Comparison of ENCODE assay signal across 13 mouse cellular contexts in genomic region chr2:34783064-34784020, GRCm38 (mm10). TPM values are rescaled to one million over a fixed set of nuclear protein-coding genes. Genes with fewer than 3 reads are reported as not detected.
DNase-seq lines count a peak whose midpoint lies in the region; ATAC-seq and TF ChIP-seq lines count a peak whose summit lies in the region.
"Had no signal": no experiment of that assay in that cellular context is flagged by ENCODE, and none has a peak within 500 bp of the region (broad histone marks: within the 10 kb centered on the region; RNA-seq: fewer than 3 reads in every experiment).

No protein-coding gene starts in this region.

- DNase-seq in heart, adult 2 months, result no peak
- DNase-seq in R1 (ENCODE audit: low read depth, low spot score), result peak; percentile 63
- peak; percentile 46 to 55 for DNase-seq in spleen, postnatal 14 days (ENCODE audit: low spot score in 2 of 2)
- DNase-seq in adrenal gland, postnatal 10 days, result no peak
- DNase-seq in neural tube, embryonic 10.5 days (ENCODE audit: extremely low spot score, low spot score), result no peak
- DNase-seq in layer of hippocampus, adult 9-10 months (ENCODE audit: low spot score), result no peak
- DNase-seq: cerebellum, adult 9-10 months had no signal

- H3K36me3 ChIP-seq in heart, embryonic 14.5 days (ENCODE audit: control insufficient read depth, insufficient read depth, low read length), result peaks cover 60% of the 10 kb centered on the region
- H3K36me3 ChIP-seq in heart, adult 2 months (ENCODE audit: control insufficient read depth, insufficient read depth, low read length), result no peaks in the 10 kb centered on the region; the same call in 1 of the 2 replicates
- peaks cover 36% of the 10 kb centered on the region for H3K36me3 ChIP-seq in intestine, embryonic 15.5 days

- H3K9ac ChIP-seq in heart, embryonic 14.5 days (ENCODE audit: low read length), result no peak overlapping the region
- no peak overlapping the region for H3K9ac ChIP-seq in heart, adult 2 months (ENCODE audit: low read depth, low read length)
- H3K9ac ChIP-seq in intestine, embryonic 15.5 days, result no peak overlapping the region

- H3K4me1 ChIP-seq in heart, embryonic 14.5 days (ENCODE audit: control insufficient read depth in 2 of 2, insufficient read depth in 2 of 2, low read length in 2 of 2), result 0 out of 4 replicates have a peak, but pooled peaks cover 0 to 8% of the 10 kb centered on the region in 2 experiments
- no peaks in the 10 kb centered on the region for H3K4me1 ChIP-seq in heart, adult 2 months (ENCODE audit: control insufficient read depth, insufficient read depth, low read length)
- H3K4me1 ChIP-seq in intestine, embryonic 15.5 days (replicated peaks), result no peaks in the 10 kb centered on the region
- H3K4me1 ChIP-seq: forebrain, embryonic 10.5 days had no signal

- peak overlapping the region; percentile 24 to 59 for H3K27ac ChIP-seq in heart, embryonic 14.5 days (replicated peaks in 1 of 2; ENCODE audit: control insufficient read depth in 1 of 2, insufficient read depth in 1 of 2, low read depth in 2 of 2, low read length in 2 of 2)
- H3K27ac ChIP-seq in heart, adult 2 months, result no peak overlapping the region
- H3K27ac ChIP-seq in intestine, embryonic 15.5 days, result no peak overlapping the region
- H3K27ac ChIP-seq: forebrain, embryonic 10.5 days; kidney, postnatal 0 days had no signal

- H3K9me3 ChIP-seq in heart, embryonic 14.5 days (ENCODE audit: control insufficient read depth, low read length), result no peaks in the 10 kb centered on the region
- H3K9me3 ChIP-seq in intestine, embryonic 15.5 days, result no peaks in the 10 kb centered on the region
- H3K9me3 ChIP-seq: forebrain, embryonic 10.5 days had no signal

- TF ChIP-seq EP300 in heart, adult 2 months (IDR thresholded peaks at IDR 0.05; ENCODE audit: insufficient read depth, low read depth, low read length), result no peak

- no peaks in the 10 kb centered on the region for H3K79me2 ChIP-seq in heart, adult 2 months (replicated peaks; ENCODE audit: control insufficient read depth, insufficient read depth, low read length)

- intact Hi-C loops in heart, adult 2 months (cut with DNase I), result loop anchor here (2.0 kb wide), 1 partner anchor 187 kb away; no protein-coding TSS in a partner anchor

- ATAC-seq in heart, embryonic 14.5 days (ENCODE audit: insufficient number of reproducible peaks, insufficient read depth, low FRiP score, low read depth), result 0 out of 2 replicates have a peak, but pooled peaks have one; percentile 33
- ATAC-seq in intestine, embryonic 15.5 days, result peak; percentile 80

- TF ChIP-seq CTCF in heart, adult 2 months (IDR thresholded peaks at IDR 0.05), result no peak

- H3K4me2 ChIP-seq in heart, embryonic 14.5 days (ENCODE audit: low read length), result peak overlapping the region; percentile 9; the same call in 1 of the 2 replicates
- no peak overlapping the region for H3K4me2 ChIP-seq in intestine, embryonic 15.5 days (replicated peaks)

- TF ChIP-seq POLR2A in heart, adult 2 months (IDR thresholded peaks at IDR 0.05; ENCODE audit: insufficient read depth, low read depth, low read length), result no peak

- 37% methylated on average over 14 of the region's 14 CpGs for WGBS in heart, embryonic 14.5 days
- 60% methylated on average over 14 of the region's 14 CpGs for whole genome bisulfite sequencing in heart, adult 2 months
- 83% methylated on average over 14 of the region's 14 CpGs for WGBS in intestine, embryonic 15.5 days

- no peak overlapping the region for H3K4me3 ChIP-seq in heart, embryonic 14.5 days (ENCODE audit: control insufficient read depth in 1 of 2, insufficient read depth in 1 of 2, low read depth in 1 of 2, low read length in 2 of 2)
- H3K4me3 ChIP-seq in heart, adult 2 months, result no peak overlapping the region
- no peak overlapping the region for H3K4me3 ChIP-seq in intestine, embryonic 15.5 days (replicated peaks)
- H3K4me3 ChIP-seq: forebrain, embryonic 10.5 days; myocyte had no signal

- H3K27me3 ChIP-seq in heart, embryonic 14.5 days (ENCODE audit: control insufficient read depth, insufficient read depth, low read length), result no peaks in the 10 kb centered on the region
- H3K27me3 ChIP-seq in heart, adult 2 months (ENCODE audit: control insufficient read depth, insufficient read depth, low read length), result no peaks in the 10 kb centered on the region
- H3K27me3 ChIP-seq in intestine, embryonic 15.5 days (replicated peaks), result no peaks in the 10 kb centered on the region

RNA-seq across cellular contexts. Expression of gene Hspa5, which starts 11.6 kb away (rescaled TPM):
- polyA plus RNA-seq in heart, embryonic 14.5 days (2014; fragmentation: Nextera tagmentation; extraction: Ambion mirVana), result 545 and 663 TPM in 2 replicates
- 100 to 1,000 TPM; 752 to 818 TPM for total RNA-seq in heart, adult 2 months (2021)
- 427 and 503 TPM in 2 replicates for polyA plus RNA-seq in heart, adult 2 months (2012; rRNA removed)
- polyA plus RNA-seq in intestine, embryonic 15.5 days (2015; fragmentation: Nextera tagmentation; extraction: Ambion mirVana), result 1,028 and 1,048 TPM in 2 replicates
- 100 to 1,000 TPM; 414 to 539 TPM for total RNA-seq in adrenal gland, postnatal 10 days (2021)

RNA-seq across cellular contexts. Expression of gene Rabepk, which starts 16.4 kb away (rescaled TPM):
- polyA plus RNA-seq in heart, embryonic 14.5 days (2014; fragmentation: Nextera tagmentation; extraction: Ambion mirVana), result 25.5 and 26.7 TPM in 2 replicates
- total RNA-seq in heart, adult 2 months (2021), result 10 to 100 TPM; 12.1 to 13.3 TPM
- polyA plus RNA-seq in heart, adult 2 months (2012; rRNA removed), result 19.3 and 23.4 TPM in 2 replicates
- polyA plus RNA-seq in intestine, embryonic 15.5 days (2015; fragmentation: Nextera tagmentation; extraction: Ambion mirVana), result 40.7 and 45.7 TPM in 2 replicates
- total RNA-seq in adrenal gland, postnatal 10 days (2021), result 10 to 100 TPM; 25.8 to 28.7 TPM

RNA-seq across cellular contexts. Expression of gene Gapvd1, which starts 28.3 kb away (rescaled TPM):
- polyA plus RNA-seq in heart, embryonic 14.5 days (2014; fragmentation: Nextera tagmentation; extraction: Ambion mirVana), result 66.2 and 69.5 TPM in 2 replicates
- total RNA-seq in heart, adult 2 months (2021), result 10 to 100 TPM; 35.5 to 36.7 TPM
- 10.2 and 17.7 TPM in 2 replicates for polyA plus RNA-seq in heart, adult 2 months (2012; rRNA removed)
- polyA plus RNA-seq in intestine, embryonic 15.5 days (2015; fragmentation: Nextera tagmentation; extraction: Ambion mirVana), result 69.5 and 73.0 TPM in 2 replicates
- 10 to 100 TPM; 47.3 to 55.6 TPM for total RNA-seq in adrenal gland, postnatal 10 days (2021)

RNA-seq across cellular contexts. Expression of gene Fbxw2, which starts 42.8 kb away (rescaled TPM):
- polyA plus RNA-seq in heart, embryonic 14.5 days (2014; fragmentation: Nextera tagmentation; extraction: Ambion mirVana), result 51.0 and 65.8 TPM in 2 replicates
- total RNA-seq in heart, adult 2 months (2021), result 10 to 100 TPM; 40.2 to 45.3 TPM
- 29.5 and 49.2 TPM in 2 replicates for polyA plus RNA-seq in heart, adult 2 months (2012; rRNA removed)
- 68.3 and 71.4 TPM in 2 replicates for polyA plus RNA-seq in intestine, embryonic 15.5 days (2015; fragmentation: Nextera tagmentation; extraction: Ambion mirVana)
- 10 to 100 TPM; 70.6 to 71.2 TPM for total RNA-seq in adrenal gland, postnatal 10 days (2021)

RNA-seq across cellular contexts. Expression of gene Gm34653, which starts 49.5 kb away (rescaled TPM):
- polyA plus RNA-seq in heart, embryonic 14.5 days (2014; fragmentation: Nextera tagmentation; extraction: Ambion mirVana), result not detected in 2 replicates
- not detected for total RNA-seq in heart, adult 2 months (2021)
- polyA plus RNA-seq in heart, adult 2 months (2012; rRNA removed), result not detected in 2 replicates
- polyA plus RNA-seq in intestine, embryonic 15.5 days (2015; fragmentation: Nextera tagmentation; extraction: Ambion mirVana), result not detected in 2 replicates
- total RNA-seq in adrenal gland, postnatal 10 days (2021), result not detected
- total RNA-seq: heart, postnatal 10 days had no signal
- polyA plus RNA-seq: forebrain, embryonic 10.5 days; kidney, postnatal 0 days; myocyte had no signal

Comparison
In these comparisons a context has a peak if more than half of its experiments do, and no peak if none do; other contexts are left out.
1. H3K27ac ChIP-seq: peak in heart, embryonic 14.5 days (2 of 2); none in heart, adult 2 months (single experiment) and intestine, embryonic 15.5 days (single experiment).
2. DNase-seq: peak in R1 (single experiment) and spleen, postnatal 14 days (2 of 2); none in heart, adult 2 months (0 of 2), adrenal gland, postnatal 10 days (single experiment), neural tube, embryonic 10.5 days (single experiment) and layer of hippocampus, adult 9-10 months (single experiment).